Mouse (Mus musculus) heart, embryonic 14.5 days (tissue): Measurements from ENCODE around the gene Kif26b. TPM values are rescaled to one million over a fixed set of nuclear protein-coding genes. Genes with fewer than 3 reads are reported as not detected.
A peak's percentile ranks its signal among the peaks of the same experiment; 100 is the strongest.

Experiments
- ATAC-seq: fragments of 200-750 bp; cut with Nextera tagmentation; 2 replicates; pipeline ENCODE4 v1.8.0; 2017; ENCODE audit warnings: low read depth, moderate TSS enrichment; ENCODE audit not compliant: insufficient number of reproducible peaks, insufficient read depth, low FRiP score
- H3K27ac ChIP-seq, 2 experiments: fragments of 200-500 bp in 1 of 2; fragments of 300-500 bp in 1 of 2; sonication (generic) in 1 of 2; replicated peaks in 1 of 2; 2 replicates each; pipeline ENCODE4 v1.5.1; 2012 to 2014; ENCODE audit warnings: low read depth in 2 of 2, low read length in 2 of 2, control low read depth in 1 of 2, mild to moderate bottlenecking in 1 of 2, mixed read lengths in 1 of 2; ENCODE audit not compliant: control insufficient read depth in 1 of 2, insufficient read depth in 1 of 2
- H3K27me3 ChIP-seq: fragments of 300-500 bp; sonication (generic); 2 replicates; pipeline ENCODE4 v1.6.1; 2014; ENCODE audit warnings: mild to moderate bottlenecking, low read length, control low read depth; ENCODE audit not compliant: control insufficient read depth, insufficient read depth
- H3K36me3 ChIP-seq: fragments of 300-500 bp; sonication (generic); 2 replicates; pipeline ENCODE4 v1.6.1; 2014; ENCODE audit warnings: mild to moderate bottlenecking, control low read depth, low read length, mixed read lengths; ENCODE audit not compliant: control insufficient read depth, insufficient read depth
- H3K4me1 ChIP-seq, 2 experiments: fragments of 200-500 bp in 1 of 2; fragments of 300-500 bp in 1 of 2; sonication (generic) in 1 of 2; 2 replicates each; pipeline ENCODE4 v1.6.1; 2012 to 2014; ENCODE audit warnings: low read length in 2 of 2, control low read depth in 1 of 2, mixed read lengths in 1 of 2; ENCODE audit not compliant: control insufficient read depth in 2 of 2, insufficient read depth in 2 of 2
- H3K4me2 ChIP-seq: fragments of 300-500 bp; sonication (generic); 2 replicates; pipeline ENCODE4 v1.6.1; 2014; ENCODE audit warnings: mild to moderate bottlenecking, low read length
- H3K4me3 ChIP-seq, 2 experiments: fragments of 200-500 bp in 1 of 2; fragments of 300-500 bp in 1 of 2; sonication (generic) in 1 of 2; 2 replicates each; pipeline ENCODE4 v1.5.1; 2012 to 2014; ENCODE audit warnings: low read length in 2 of 2, mild to moderate bottlenecking in 2 of 2, control low read depth in 1 of 2, low read depth in 1 of 2, moderate library complexity in 1 of 2; ENCODE audit not compliant: control insufficient read depth in 1 of 2, insufficient read depth in 1 of 2
- H3K9ac ChIP-seq: fragments of 300-500 bp; sonication (generic); 2 replicates; pipeline ENCODE4 v1.6.1; 2014; ENCODE audit warnings: mild to moderate bottlenecking, low read length
- H3K9me3 ChIP-seq: fragments of 300-500 bp; sonication (generic); 2 replicates; pipeline ENCODE4 v1.6.1; 2016; ENCODE audit warnings: low read length, control low read depth; ENCODE audit not compliant: control insufficient read depth
- WGBS: fragments of 180-500 bp; shearing (Covaris S2); extraction: QIAGEN DNeasy Blood & Tissue Kit; methylation state at CpG from one replicate; pipeline ENCODE4 v1.1.7; 2014; 5-methylcytosine and 5-hydroxymethylcytosine counted together
- polyA plus RNA-seq: library from polyadenylated mRNA; unstranded; fragments of >200 nt; fragmentation: Nextera tagmentation; extraction: Ambion mirVana; gene quantifications from 2 replicates; pipeline ENCODE4 v1.2.1, GENCODE M21; 2014

Kif26b gene
- polyA plus RNA-seq, 1 experiment from 2014 or later, result 14.4 TPM

DNA sequence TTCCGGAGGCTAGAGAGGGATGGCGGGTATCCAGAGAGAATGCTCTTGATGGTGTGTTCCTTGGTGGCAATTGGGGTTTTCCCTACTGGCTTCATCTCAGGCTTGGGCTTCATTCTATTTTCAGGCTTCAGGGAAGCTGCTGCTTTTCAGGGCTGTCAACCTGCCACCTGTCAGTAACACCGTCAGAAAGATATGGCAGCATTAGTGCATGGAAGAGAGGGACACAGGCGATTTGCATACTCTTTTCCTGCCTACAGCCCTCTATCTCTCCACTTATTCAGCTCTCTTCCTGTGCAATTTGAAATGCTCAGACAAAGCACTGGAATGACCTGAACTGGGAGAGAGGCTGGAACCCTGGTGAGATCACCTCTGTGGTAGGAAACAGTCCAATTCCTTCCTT is 117.7 kb downstream of the Kif26b start:
- Histone ChIP-seq H3K9ac (peak overlapping the region; percentile 57; the same call in 1 of the 2 replicates), H3K27me3 (no peaks in the 10 kb centered on the region), H3K9me3 (no peaks in the 10 kb centered on the region), H3K4me3 (no peak overlapping the region), H3K4me1 (peaks cover 38 to 61% of the 10 kb centered on the region in 2 experiments), H3K4me2 (peak overlapping the region; percentile 16), H3K36me3 (no peaks in the 10 kb centered on the region), H3K27ac (peak overlapping the region; percentile 84 to 87)
- ATAC-seq, result peak; percentile 68
- WGBS, result 18% methylated on average over 4 of the region's 4 CpGs

DNA sequence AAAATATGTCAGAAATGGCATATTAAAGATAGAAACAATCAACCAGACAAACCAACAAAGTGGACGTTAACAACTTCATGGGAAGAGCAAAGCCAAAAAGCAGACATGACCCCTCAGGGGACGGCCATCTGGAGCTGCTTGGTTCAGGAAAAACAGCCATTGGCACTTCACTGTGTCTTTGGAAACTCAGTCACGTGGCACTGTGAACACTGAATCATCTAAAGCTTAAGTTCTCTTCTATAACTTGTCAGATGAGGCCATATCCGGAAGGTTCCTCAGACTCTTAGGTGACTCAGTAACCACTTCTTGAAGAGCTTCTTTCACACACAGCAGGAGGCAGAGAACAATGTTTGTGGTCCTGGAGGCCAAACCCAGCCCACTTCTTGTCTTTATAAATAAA is 126.6 kb downstream of the Kif26b start:
- 75% methylated on average over 4 of the region's 4 CpGs for WGBS
- Histone ChIP-seq H3K27me3 (no peaks in the 10 kb centered on the region), H3K4me3 (no peak overlapping the region), H3K9ac (no peak overlapping the region), H3K4me1 (peaks cover 0 to 3% of the 10 kb centered on the region in 2 experiments; a peak in 3 of 4 replicates), H3K27ac (no peak overlapping the region), H3K9me3 (no peaks in the 10 kb centered on the region), H3K36me3 (no peaks in the 10 kb centered on the region), H3K4me2 (no peak overlapping the region)
- no peak for ATAC-seq

DNA sequence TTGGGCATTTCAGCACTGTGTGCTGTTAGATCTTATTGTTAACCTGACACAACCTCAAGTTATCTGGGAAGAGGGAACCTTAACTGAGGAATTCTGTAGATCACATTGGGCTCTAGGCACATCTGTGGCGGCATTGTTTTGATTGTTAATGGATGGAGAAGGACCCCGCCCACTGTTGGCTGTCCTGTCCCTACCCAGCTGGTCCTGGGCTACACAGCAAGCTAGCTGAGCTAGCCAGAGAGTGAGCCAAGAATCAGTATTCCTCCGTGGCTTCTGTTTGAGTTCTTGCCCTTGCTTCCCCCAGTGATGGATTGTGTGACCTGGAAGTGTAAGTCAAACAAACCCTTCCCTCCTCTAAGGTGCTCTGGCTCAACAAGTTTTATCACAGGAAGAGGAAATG is 132.1 kb downstream of the Kif26b start:
- no peak overlapping the region for H3K4me3 ChIP-seq
- no peaks in the 10 kb centered on the region for H3K9me3 ChIP-seq
- peak overlapping the region; percentile 67 to 78 for H3K27ac ChIP-seq
- peaks cover 22 to 51% of the 10 kb centered on the region in 2 experiments for H3K4me1 ChIP-seq
- peak overlapping the region; percentile 21 for H3K4me2 ChIP-seq
- no peaks in the 10 kb centered on the region for H3K27me3 ChIP-seq
- no peak for ATAC-seq
- no peak overlapping the region for H3K9ac ChIP-seq
- H3K36me3 ChIP-seq, result no peaks in the 10 kb centered on the region
- WGBS, result 23% methylated on average over 3 of the region's 3 CpGs

DNA sequence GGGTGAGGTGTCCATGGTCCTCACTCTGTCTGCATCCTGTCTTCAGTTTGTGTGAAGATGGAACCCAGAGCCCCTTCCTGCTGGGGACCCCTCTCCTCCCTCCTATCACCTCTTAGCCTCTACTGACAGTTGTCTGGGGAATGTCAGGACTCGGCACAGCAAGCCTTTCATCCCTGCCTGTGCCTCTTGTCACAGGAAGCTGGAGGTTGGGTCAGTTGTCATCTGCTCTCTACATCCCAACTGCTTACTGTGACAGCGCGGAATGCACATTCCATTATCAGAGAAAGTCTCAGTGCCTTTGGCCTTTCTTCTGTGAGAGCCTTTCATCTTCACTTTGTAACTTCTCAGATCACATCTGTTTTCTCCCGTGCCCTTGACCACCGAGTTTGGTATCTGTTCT is 132.6 kb downstream of the Kif26b start:
- Histone ChIP-seq H3K27me3 (no peaks in the 10 kb centered on the region), H3K9ac (no peak overlapping the region), H3K36me3 (no peaks in the 10 kb centered on the region), H3K9me3 (no peaks in the 10 kb centered on the region), H3K4me2 (peak overlapping the region; percentile 21), H3K27ac (peak overlapping the region; percentile 67 to 78), H3K4me1 (peaks cover 22 to 56% of the 10 kb centered on the region in 2 experiments), H3K4me3 (no peak overlapping the region)
- ATAC-seq, result peak; percentile 84
- 3% methylated on average over 5 of the region's 5 CpGs for WGBS

GRCm38 (mm10) chr1:178663539-178663938 is 134.6 kb downstream of the Kif26b start:
- Histone ChIP-seq H3K4me3 (no peak overlapping the region), H3K4me1 (peaks cover 22 to 60% of the 10 kb centered on the region in 2 experiments), H3K9ac (no peak overlapping the region), H3K4me2 (no peak overlapping the region), H3K27ac (no peak overlapping the region), H3K27me3 (no peaks in the 10 kb centered on the region), H3K36me3 (no peaks in the 10 kb centered on the region), H3K9me3 (no peaks in the 10 kb centered on the region)
- WGBS, result 89% methylated on average over 1 of the region's 1 CpGs
- ATAC-seq, result no peak

DNA sequence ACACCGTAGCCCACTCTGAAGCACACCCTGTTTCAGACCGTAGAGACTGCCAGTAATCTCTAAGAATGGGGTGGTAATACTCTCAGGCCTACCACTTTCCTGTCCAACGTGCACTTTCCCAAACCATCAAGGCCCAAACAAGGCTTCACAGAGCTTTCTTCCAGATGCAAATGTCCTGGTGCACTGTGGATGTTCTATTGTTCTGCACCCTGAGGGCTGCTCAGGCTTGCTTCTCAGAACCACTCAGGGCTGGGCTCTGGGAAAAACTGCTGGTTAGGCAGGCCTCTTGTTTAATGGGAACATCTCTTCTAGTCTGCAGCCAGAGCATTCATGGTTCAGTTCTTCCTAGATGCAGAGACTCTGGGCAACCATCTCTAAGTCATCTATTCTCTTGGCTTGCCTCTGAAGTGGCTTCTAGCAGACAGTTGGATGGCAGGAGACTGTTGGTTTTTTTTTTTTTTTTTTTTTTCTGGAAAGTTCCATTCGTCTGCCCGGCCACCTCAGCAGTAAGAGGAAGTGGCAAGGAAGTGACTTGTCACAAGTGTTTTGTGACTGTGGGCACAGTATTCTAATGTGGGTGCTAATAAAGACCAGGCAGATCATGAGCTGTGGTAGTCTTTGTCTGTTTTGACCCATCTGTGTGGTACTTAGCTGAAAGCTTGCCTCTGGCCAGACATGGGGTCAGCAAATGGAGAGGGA is 135.5 kb downstream of the Kif26b start:
- peaks cover 22 to 60% of the 10 kb centered on the region in 2 experiments for H3K4me1 ChIP-seq
- H3K9ac ChIP-seq, result no peak overlapping the region
- no peak for ATAC-seq
- no peaks in the 10 kb centered on the region for H3K9me3 ChIP-seq
- H3K4me3 ChIP-seq, result no peak overlapping the region
- no peaks in the 10 kb centered on the region for H3K27me3 ChIP-seq
- no peaks in the 10 kb centered on the region for H3K36me3 ChIP-seq
- H3K27ac ChIP-seq, result 0 out of 4 replicates have a peak overlapping the region, but pooled peaks of 1 of the 2 experiments have one; percentile 3
- H3K4me2 ChIP-seq, result no peak overlapping the region
- 70% methylated on average over 5 of the region's 5 CpGs for WGBS

GRCm38 (mm10) chr1:178666524-178666923 is 137.6 kb downstream of the Kif26b start:
- no peak for ATAC-seq
- H3K27me3 ChIP-seq, result no peaks in the 10 kb centered on the region
- no peak overlapping the region for H3K27ac ChIP-seq
- WGBS, result 85% methylated on average over 7 of the region's 7 CpGs
- H3K9ac ChIP-seq, result no peak overlapping the region; the same call in 1 of the 2 replicates
- H3K4me2 ChIP-seq, result no peak overlapping the region
- no peaks in the 10 kb centered on the region for H3K9me3 ChIP-seq
- H3K36me3 ChIP-seq, result no peaks in the 10 kb centered on the region
- no peak overlapping the region for H3K4me3 ChIP-seq
- H3K4me1 ChIP-seq, result peaks cover 19 to 57% of the 10 kb centered on the region in 2 experiments

DNA sequence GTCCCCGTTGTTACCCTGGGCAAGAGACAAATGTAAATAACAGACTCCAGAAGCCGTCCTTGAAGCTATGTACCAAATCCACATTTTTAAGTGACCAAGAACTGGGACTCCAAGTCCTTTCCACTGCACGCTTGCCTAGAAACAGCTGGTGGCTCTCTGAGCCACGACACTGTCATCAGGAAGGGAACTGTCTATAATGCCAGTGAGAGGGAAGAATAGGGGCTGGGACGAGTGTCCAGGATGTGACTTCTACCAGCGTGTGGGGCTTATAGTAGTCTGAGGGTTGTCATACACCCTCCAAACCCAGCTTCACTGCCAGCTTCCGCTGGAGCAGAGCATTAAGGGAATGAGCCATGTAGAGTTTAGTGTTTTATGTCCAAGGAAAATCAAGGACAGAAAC is 138.9 kb downstream of the Kif26b start:
- Histone ChIP-seq H3K27me3 (no peaks in the 10 kb centered on the region), H3K4me1 (peaks cover 18 to 56% of the 10 kb centered on the region in 2 experiments), H3K27ac (no peak overlapping the region), H3K4me2 (no peak overlapping the region), H3K9ac (no peak overlapping the region), H3K4me3 (no peak overlapping the region), H3K36me3 (no peaks in the 10 kb centered on the region), H3K9me3 (no peaks in the 10 kb centered on the region)
- no peak for ATAC-seq
- 65% methylated on average over 7 of the region's 7 CpGs for WGBS
